16 mouse cellular contexts compared by ENCODE assay signal in the genomic region with DNA sequence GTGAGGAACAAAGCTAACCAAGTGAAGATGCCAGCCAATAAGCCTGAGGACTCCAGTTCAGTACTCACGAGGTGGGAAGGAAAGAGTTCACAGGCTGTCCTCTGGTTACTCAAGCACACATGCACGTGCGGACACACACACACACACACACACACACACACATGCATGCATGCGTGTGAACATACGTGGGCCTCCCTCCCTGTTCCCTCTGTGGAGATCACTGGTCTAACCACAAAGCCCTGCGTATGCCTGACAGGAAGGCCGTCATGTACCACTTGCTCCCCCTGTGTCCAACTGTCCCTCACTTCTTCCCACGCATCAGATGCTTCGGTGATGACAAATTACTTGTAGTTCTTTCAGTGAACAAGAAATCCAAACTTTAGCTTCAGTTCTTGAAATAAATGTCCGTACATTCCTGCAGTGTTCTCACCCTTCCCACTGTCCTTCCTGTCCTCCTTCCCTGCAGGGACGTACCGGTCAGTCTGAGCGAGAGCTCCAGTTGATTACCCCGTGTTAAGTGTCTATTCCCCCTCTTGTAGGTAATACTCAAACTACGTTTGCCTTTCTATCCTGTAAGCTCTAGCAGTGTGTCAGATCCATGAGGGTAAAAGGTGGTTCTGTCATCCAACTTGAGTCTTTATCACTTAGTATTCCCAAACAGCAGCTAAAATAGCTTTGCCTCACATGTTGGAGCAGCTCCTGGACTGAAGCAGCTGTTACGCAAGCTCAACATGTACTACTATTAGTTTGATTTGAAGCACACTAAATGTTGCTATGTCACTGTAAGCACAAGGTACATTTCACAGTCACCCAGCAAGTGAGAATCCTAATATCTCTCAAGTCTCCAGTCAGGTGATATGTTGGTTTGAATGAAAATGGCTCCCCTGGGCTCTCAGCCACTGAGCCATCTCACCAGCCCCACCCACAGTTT. TPM values are rescaled to one million over a fixed set of nuclear protein-coding genes. Genes with fewer than 3 reads are reported as not detected.
A peak's percentile ranks its signal among the peaks of the same experiment; 100 is the strongest.
DNase-seq lines count a peak whose midpoint lies in the region; TF ChIP-seq lines count a peak whose summit lies in the region.
"Had no signal": no experiment of that assay in that cellular context is flagged by ENCODE, and none has a peak within 500 bp of the region (broad histone marks: within the 10 kb centered on the region; RNA-seq: fewer than 3 reads in every experiment).

No protein-coding gene starts in this region.

- peak; percentile 57 for DNase-seq in heart, adult 8-10 months (ENCODE audit: low spot score)
- no peak for DNase-seq in heart, postnatal 4 days
- DNase-seq in lung, postnatal 36 days = peak; percentile 44
- no peak for DNase-seq in lung, postnatal 10 days
- no peak for DNase-seq in lung, postnatal 25 days (ENCODE audit: low spot score)
- DNase-seq: adrenal gland, postnatal 36 days; cerebellum, postnatal 25 days; kidney, postnatal 14 days; lung, adult 18-20 months; midbrain, embryonic 14.5 days; thymus, adult 18-20 months had no signal

- no peak overlapping the region for H3K4me2 ChIP-seq in myocyte (ENCODE audit: low read depth)
- H3K4me2 ChIP-seq: heart, embryonic 13.5 days had no signal

- H3K4me1 ChIP-seq in cortical plate, adult 2 months (ENCODE audit: control insufficient read depth, insufficient read depth, low read length) = peaks cover 13% of the 10 kb centered on the region

- no peak for TF ChIP-seq CTCF in cortical plate, adult 2 months (IDR thresholded peaks at IDR 0.05; ENCODE audit: extremely low read depth, insufficient read depth, low read length)

- no peak overlapping the region for H3K4me3 ChIP-seq in cortical plate, adult 2 months (ENCODE audit: insufficient read depth, low read length)
- H3K4me3 ChIP-seq in myocyte = no peak overlapping the region
- H3K4me3 ChIP-seq: embryonic facial prominence, embryonic 10.5 days; erythroblast, embryonic 14.5 days; heart, embryonic 13.5 days had no signal

- H3K79me2 ChIP-seq in myocyte (ENCODE audit: control insufficient read depth, insufficient read depth) = no peaks in the 10 kb centered on the region

- peaks cover 26% of the 10 kb centered on the region for H3K36me3 ChIP-seq in myocyte (ENCODE audit: control insufficient read depth, insufficient read depth)

- H3K27me3 ChIP-seq in myocyte (ENCODE audit: control insufficient read depth, insufficient read depth, insufficient read length) = no peaks in the 10 kb centered on the region
- H3K27me3 ChIP-seq: heart, embryonic 13.5 days had no signal

- H3K27ac ChIP-seq in cortical plate, adult 2 months (ENCODE audit: insufficient read depth, low read length) = peak overlapping the region; percentile 5; the same call in 1 of the 2 replicates
- H3K27ac ChIP-seq: embryonic facial prominence, embryonic 10.5 days had no signal

- TF ChIP-seq POLR2A in cortical plate, adult 2 months (IDR thresholded peaks at IDR 0.05; ENCODE audit: extremely low read depth, insufficient read depth, low read length) = no peak
- no peak for TF ChIP-seq POLR2A in myocyte (IDR thresholded peaks at IDR 0.05; ENCODE audit: insufficient read length, low read depth)

- H3ac ChIP-seq in myocyte (ENCODE audit: control insufficient read depth, insufficient read length) = no peak overlapping the region

TF ChIP-seq in myocyte, 11 proteins besides CTCF, POLR2A, EP300 and RAD21:
- TF ChIP-seq E2F4 (IDR thresholded peaks at IDR 0.05; ENCODE audit: insufficient read depth) = no peak
- peak; percentile 5 for TF ChIP-seq SRF (IDR thresholded peaks at IDR 0.05; ENCODE audit: control insufficient read depth, insufficient read length, low read depth)
- TF ChIP-seq POLR2AphosphoS2 (IDR thresholded peaks at IDR 0.05; ENCODE audit: insufficient read length, low read depth) = no peak
- peak in 1 of 3 experiments; percentile 30 for TF ChIP-seq MYOD1 (IDR thresholded peaks at IDR 0.05; ENCODE audit: control insufficient read depth in 1 of 3, insufficient read length in 2 of 3, low read depth in 2 of 3)
- TF ChIP-seq CEBPB (IDR thresholded peaks at IDR 0.05; ENCODE audit: insufficient read depth, poor library complexity, severe bottlenecking) = peak; percentile 43; the same call in 1 of the 2 replicates
- no peak for TF ChIP-seq MYOG (IDR thresholded peaks at IDR 0.05; ENCODE audit: control insufficient read depth in 1 of 3, insufficient read depth in 1 of 3, insufficient read length in 2 of 3, low read depth in 2 of 3)

RNA-seq across cellular contexts. Expression of a gene that starts 53.4 kb away (rescaled TPM):
- 100 to 1,000 TPM; 126 to 144 (median 133) TPM for total RNA-seq in heart, adult 8-10 months (2022)
- 10 to 100 TPM; 74.4 to 76.0 TPM for total RNA-seq in heart, postnatal 4 days (2021)
- 136 and 144 TPM in 2 replicates for polyA plus RNA-seq in cortical plate, adult 2 months (2012; rRNA removed)
- 99.1 TPM for polyA plus RNA-seq in myocyte (2012; fragmentation: generic; extraction: Trizol)

Comparison
In these comparisons a context has a peak if more than half of its experiments do, and no peak if none do; other contexts are left out.
1. DNase-seq: peak in heart, adult 8-10 months (single experiment) and lung, postnatal 36 days (single experiment); none in heart, postnatal 4 days (single experiment), lung, postnatal 10 days (single experiment) and lung, postnatal 25 days (single experiment).